Mouse (Mus musculus) adipocyte (in vitro differentiated cells): Measurements from ENCODE around the gene Itgb2.

Experiments used
- DNase-seq: peaks from one replicate; pipeline ENCODE4 v3.0.0-alpha.2; 2016; ENCODE audit warnings: low spot score

The Itgb2 gene

DNA sequence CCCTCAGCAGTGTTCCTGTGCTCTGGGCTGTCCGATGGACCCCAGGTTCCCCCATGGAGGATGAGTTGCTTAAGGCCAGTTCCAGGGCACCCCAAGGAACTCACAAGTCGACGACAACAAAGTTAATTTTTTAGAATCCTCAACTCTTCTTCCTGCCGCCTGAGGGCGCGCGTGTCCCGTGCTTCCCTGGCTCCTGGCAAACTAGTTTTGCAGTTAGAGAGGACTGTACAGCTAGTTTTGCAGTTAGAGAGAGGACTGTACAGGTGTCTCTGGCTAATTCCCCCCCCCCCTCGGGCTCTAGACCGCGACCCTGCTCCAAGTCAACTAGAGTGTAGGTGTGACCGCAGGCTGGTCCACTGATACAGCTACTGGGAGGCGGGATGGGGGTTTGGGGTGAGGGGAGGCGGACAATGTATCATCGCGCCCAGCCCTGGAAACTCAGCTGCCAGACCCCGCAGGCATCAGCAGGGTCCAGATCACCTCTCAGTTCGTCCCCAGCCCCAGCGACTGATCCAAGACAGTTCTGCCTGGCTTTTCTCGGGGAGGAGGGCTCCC, 12.9 kb upstream of the Itgb2 start:
- peak; percentile 68 for DNase-seq

DNA sequence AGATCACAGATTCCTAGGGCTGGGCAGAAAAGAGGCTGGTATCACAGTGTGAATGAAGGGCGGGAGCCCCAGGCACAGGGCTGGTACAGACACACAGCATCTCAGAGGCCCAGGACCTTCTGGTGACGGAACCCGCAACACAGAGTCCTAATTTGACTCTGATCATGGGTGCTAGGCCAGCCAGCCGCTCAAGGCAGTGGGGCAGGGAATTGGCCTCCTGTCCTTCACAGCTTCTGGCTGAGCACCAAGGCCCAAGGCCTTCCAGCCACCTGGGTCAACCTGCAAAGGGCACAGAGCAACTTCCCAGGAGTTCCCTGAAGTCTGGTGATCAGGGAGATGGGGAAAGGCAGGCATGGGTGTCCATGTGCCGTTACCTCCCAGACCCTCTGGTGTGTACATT, 12.3 kb upstream of the Itgb2 start:
- DNase-seq: no peak

- DNase-seq: no peak
Measured at GRCm38 (mm10) chr10:77519191-77519590, 10.9 kb upstream of the Itgb2 start.

DNA sequence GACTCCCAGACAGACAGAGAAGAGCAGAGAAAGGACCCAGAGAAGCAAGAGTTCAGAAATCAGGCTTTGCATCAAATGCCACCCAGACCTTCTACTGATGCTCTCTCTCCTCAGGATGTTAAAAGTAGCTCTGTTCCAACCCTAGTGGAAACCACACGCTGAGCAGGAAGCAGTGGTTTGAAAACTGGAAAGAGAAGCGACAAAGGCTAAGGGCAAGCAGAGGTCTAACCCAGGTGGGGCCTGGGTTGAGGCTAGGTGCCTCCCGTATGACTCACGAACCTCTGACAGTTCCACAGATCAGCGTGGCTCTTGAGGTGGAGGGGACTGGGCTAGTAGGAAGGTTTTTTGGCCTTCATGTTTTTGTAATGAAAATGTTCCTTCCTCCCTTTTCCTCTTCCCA, 9.6 kb upstream of the Itgb2 start:
- DNase-seq: no peak

- no peak for DNase-seq
Measured at GRCm38 (mm10) chr10:77522021-77522731, 7.9 kb upstream of the Itgb2 start.

DNA sequence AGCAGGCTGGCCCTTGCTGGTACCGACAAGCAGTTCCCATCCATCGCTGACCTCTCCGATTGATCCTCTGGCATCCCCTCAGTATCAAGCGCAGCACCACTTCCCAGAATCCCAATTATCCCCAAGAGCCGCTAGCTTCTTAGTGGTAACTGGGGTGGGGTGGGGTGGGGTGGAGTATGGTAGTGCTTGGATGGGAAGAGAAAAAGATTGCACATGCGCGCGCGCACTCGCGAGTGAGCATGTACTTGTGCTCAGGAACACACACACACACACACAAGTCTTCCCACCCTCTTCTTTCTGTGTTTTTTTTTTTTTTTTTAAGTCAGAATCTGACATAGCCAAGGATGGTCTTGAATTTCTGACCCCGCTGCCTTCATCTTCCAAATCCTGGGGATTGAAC, 7.3 kb upstream of the Itgb2 start:
- no peak for DNase-seq

DNA sequence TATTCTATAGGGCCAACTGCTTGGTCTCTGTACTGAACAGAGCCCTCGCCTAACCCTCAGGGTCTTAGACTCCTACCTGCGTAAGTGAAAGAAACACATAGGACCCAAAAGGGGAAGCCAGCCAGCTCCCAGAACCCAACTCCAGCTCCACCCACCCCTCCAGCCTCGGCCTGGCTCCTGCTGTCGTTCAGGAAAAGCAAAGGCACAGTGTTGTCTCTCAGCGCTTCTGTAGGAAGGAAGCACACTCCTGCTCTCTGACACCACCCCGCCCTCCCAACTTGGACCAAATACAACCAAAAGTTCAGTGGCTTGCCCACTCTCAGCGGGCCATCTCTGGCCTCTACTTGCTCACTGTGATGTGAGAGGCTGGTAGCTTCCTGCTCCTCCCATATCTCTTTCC, 6.7 kb upstream of the Itgb2 start:
- DNase-seq: no peak

DNA sequence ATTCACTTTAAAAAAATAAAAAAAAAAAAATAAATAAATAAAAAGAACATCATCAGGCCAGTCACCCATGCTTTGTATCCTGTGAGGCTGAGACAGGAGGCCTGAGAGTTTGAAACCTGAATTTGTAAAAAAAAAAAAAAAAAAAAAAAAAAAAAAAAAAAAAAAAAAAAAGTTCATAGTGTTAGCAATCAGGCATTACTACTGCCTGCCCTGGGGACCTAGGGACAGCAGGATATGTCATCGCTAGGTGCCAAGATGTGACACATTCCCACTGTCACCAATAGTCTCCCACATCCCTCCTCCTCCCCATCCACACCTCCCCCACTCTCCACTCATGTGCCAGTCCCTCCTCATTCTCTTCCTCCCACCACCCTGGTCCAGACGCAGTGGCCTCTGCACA, 3.6 kb upstream of the Itgb2 start:
- DNase-seq: no peak

DNA sequence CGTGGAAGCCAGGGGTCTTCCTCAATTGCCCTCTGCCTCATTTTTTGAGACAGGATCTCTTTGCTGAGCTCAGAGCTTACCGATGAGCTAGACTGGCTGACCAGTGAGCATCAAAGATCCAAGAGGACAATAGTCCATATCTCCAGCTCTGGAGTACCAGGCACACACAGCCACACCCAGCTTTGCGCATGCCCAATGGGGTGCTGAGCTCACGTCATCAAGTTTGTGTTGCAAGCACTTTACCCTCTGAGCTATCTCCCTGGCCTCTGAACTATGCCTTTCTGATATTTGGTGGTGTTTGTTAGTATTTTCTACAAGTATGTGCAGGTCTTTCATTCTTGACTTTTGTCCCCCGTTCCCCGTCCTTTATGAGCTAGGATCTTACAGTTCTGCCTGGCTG, 1.4 kb upstream of the Itgb2 start:
- DNase-seq: no peak

DNA sequence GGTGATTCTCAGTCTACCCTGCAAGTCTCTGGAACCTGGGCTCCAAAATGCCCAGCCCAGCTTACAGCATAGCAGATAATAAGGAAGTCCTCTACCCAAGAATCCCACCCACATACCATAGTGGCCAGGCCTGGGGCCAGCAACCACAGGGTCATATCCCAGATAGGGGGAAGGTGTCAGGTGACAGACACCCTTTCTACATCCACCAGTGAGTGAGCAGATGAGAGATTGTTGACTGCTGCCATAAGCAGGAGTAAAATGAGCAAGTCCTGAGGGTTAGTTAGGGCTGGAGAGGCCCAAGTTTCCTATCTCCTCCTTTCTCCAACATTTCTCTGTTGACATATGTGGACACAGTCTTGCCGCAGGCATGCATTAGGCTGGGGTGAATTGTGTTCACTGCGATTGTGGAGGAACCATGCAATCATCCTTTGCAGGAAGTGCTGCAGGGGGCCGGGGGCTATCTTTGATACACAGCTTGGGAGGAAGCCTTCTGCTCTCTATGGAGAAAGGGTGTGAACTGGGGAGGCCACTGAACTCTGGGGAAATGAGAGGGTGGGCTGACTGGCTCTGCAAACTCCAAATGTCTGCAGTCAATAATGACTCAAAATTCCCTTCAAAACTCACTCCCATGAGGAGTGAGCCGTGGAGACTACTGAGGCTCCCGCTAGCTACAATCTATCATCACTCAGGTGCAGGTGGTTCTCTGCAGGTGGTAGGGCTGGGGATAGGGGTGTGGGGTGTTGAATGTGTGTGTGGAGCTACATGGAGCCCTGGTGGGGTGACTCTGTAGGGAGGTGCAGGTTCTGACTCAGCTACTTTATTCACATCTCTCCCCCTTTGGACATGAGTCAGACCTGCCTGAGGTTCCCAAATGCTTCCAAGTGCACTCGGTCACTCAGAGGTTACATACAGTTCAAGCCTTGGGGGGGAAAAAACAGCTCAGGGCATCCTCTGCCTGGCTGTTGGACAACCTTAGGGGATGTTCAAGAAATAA, 1.3 kb downstream of the Itgb2 start:
- no peak for DNase-seq

DNA sequence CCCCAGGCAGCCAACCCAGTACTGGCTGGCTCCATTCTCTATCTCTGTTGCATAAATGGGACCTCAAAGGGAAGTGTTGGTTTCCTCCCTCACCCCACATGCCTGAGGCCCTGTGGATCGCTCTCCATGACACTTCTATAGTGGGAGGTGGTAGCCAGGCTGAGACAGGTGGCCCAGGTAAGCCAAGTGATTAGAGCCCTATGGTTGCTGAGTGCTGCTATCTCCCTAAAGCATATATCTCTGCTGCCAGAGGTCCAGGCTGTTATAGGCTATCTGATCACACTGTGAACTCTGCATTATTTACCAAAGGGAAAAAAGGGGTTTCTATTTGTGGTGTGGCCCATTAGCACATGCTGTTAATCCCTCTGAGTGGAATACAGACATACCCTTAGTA, 2.0 kb downstream of the Itgb2 start:
- no peak for DNase-seq

- DNase-seq: no peak
Measured at GRCm38 (mm10) chr10:77536727-77537126, 6.7 kb downstream of the Itgb2 start.

GRCm38 (mm10) chr10:77537215-77538209, 7.5 kb downstream of the Itgb2 start:
- DNase-seq: no peak

GRCm38 (mm10) chr10:77539320-77539945, 9.4 kb downstream of the Itgb2 start:
- no peak for DNase-seq

DNA sequence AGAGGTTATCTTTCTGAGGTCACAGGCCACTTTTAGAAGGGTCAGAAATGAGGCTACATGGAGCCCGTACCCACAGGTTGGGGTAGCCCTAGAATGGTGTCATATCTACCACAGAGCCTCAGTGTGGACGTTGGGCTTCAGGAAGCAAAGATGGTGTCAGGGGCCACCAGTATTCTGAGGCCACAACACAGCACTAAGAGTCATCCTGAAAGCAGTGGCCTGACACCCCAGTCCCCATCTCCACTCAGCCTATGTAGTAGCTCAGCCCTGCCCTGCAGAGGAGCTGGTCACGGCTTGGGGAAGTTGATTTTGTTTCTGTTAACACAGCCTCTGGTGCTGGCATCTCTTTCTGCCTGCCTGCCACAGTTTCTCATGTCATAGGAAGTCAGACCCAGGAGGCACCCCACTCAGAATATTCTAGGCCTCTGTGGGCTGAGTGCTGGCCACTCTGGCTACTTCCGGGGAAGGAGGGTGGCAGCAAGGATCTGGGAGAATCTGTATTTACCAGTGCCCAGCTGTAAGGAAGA, 10.6 kb downstream of the Itgb2 start:
- no peak for DNase-seq

- DNase-seq: no peak
Measured at GRCm38 (mm10) chr10:77541864-77542666, 12.0 kb downstream of the Itgb2 start.

DNA sequence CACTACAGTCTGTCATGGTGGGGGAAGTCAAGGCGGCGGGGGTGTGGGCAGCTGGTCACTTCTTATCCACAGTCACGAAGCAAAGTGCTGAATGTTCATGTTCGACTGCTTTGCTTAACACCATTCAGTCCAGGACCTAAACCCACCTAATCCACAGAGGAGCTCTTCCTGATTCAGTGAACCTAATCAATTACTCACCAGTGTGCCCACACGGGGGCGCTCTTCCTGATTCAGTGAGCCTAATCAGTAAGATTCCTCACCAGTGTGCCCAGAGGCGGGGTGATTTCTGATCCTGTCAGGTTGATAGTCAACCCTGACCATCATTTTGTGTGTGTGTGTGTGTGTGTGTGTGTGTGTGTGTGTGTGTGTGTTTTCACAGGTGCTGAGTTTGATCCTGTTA, 13.2 kb downstream of the Itgb2 start:
- DNase-seq: peak; percentile 14

DNA sequence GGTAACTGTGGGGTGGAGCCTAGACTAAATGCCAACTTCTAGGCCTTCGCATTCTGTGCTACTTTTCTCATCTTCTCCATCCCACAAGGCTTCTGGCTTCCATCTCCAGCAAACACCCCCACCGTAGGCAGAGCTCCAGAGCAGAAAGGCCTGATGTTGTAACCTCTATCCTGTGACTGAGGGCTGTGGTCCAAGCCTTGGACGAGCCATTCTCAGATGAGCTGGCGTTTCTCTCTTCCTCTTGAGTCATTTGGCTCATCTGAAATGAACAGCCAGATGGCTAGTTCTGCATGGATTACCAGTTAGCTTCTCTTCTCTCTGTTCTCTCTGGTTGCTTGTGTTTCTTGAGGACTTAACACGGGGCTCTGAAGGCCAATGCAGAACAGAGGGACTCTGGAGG, 14.9 kb downstream of the Itgb2 start:
- peak; percentile 95 for DNase-seq

DNA sequence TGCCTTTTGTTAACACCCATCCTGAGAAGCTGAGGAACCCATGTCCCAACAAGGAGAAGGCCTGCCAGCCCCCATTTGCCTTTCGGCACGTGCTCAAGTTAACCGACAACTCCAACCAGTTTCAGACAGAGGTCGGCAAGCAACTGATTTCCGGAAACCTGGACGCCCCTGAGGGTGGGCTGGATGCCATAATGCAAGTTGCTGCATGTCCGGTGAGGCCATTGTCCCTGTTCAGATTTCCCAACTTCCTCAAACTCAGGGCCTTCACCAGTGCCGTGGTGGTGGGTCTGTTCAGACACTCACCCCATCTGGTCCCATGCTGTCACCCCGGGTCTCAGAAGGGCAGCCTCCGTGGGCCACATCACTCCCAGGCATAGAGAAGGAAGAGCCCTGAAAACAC, 18.5 kb downstream of the Itgb2 start:
- no peak for DNase-seq

DNA sequence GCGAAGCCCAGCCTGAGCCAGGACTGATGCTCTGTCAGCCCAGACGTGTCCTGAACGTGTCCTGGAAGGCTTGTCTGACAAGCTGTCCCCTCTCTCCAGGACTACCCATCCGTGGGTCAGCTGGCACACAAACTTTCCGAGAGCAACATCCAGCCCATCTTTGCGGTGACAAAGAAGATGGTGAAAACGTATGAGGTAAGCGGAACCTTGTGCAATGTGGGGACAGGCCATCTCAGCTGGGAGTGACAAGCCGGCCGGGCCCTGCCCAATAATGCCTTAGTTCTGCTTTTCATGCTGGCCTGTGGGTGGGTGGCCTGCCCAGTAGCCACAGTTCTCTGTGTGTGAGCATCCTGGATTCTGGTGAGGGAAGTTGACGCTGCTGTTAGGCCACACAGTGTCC, 20.8 kb downstream of the Itgb2 start:
- DNase-seq: no peak
